Mouse (Mus musculus) ZHBTc4 (cell line): ENCODE measurements around the gene Rap1gap2.
A peak's percentile ranks its signal among the peaks of the same experiment; 100 is the strongest.

Experiments used
- DNase-seq: peaks from one replicate; pipeline ENCODE4 v3.0.0-alpha.2; 2011; ENCODE audit warnings: low read depth, low spot score

Gene Rap1gap2

DNA sequence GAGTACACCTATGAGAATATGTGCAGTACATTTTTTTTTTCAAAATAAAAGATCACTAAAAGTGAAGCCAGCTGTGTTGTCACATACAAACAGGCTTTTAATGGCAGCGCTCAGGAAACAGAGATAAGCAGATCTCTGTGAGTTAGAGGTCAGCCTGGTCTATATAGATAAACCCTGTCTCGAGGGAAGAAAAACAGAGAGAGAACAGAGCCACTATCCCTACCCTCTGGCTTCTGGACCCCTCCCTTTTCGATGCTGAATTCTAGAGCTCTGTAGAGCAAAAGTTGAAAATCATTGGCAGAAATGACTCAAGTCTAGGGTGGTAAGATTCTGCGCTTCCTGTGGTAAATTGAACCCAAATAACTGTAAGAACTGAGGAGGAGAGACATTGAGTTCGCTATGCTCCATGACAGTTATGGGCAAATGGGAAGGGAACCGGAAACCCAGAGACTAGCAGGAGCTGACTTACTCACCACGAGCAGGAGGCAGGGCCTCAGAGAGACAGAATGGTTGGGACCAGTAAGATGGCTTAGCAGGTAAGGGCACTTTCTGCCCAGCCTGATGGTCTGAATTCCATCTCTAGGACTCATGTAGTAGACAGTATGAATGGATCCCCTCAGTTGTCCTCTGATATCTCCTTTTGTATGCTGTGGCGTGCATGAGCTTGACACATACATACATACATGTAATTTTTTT, 11.4 kb upstream of the Rap1gap2 start:
- DNase-seq, result no peak

- DNase-seq, result no peak
Observed at GRCm38 (mm10) chr11:74619956-74620300, 9.2 kb upstream of the Rap1gap2 start.

DNA sequence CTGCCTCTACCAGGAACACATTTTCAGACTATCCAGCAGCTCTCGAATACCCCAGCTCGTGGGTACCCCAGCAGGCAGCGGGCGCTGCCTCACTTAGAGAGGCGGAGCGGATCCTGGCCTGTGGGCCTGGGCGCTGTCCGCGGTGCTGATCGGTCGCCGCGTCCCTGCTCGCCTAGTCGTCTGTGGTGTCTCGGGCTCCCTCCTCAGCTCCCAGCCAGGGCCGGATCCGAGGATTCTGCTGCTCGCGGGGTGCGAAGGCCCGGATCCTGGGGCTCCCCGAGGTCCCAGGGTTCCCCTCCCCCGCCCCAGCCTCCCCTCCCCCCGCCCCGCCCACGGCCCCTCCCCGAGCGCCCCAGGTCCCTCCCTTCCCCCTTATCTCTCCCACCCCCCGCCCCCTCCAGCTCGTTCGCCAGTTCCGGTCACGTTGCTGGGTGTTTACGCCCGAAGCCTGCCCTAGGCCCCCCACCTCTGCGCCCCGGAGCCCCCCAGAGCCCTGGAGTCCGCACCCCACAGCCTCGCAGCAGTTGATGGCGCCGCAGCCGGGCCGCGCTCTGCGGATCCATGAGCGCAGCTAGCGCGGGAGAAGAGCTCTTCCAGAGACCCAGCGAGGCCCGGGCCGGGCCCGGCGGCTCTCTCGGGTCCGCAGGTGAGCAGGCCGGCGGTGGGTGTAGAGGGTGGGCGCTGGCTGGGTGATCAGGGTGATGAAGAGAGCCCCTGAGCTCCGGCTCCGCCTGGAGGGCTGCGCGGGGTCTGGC, 8.7 kb upstream of the Rap1gap2 start, which contains the start of gene Ccdc92b:
TSS of gene Ccdc92b (plus strand) at position 405 of the 755 bp plus-strand sequence.
- DNase-seq, result peak; percentile 87

GRCm38 (mm10) chr11:74615571-74615970, 4.9 kb upstream of the Rap1gap2 start:
- peak; percentile 22 for DNase-seq

GRCm38 (mm10) chr11:74613428-74613827, 2.7 kb upstream of the Rap1gap2 start:
- DNase-seq, result no peak

GRCm38 (mm10) chr11:74611437-74611836, 722 bp upstream of the Rap1gap2 start:
- peak; percentile 36 for DNase-seq

GRCm38 (mm10) chr11:74610068-74610467, 647 bp downstream of the Rap1gap2 start:
- peak; percentile 71 for DNase-seq

GRCm38 (mm10) chr11:74602286-74602685, 8.4 kb downstream of the Rap1gap2 start:
- no peak for DNase-seq

- peak; percentile 57 for DNase-seq
Observed at GRCm38 (mm10) chr11:74597990-74598337, 12.8 kb downstream of the Rap1gap2 start.

GRCm38 (mm10) chr11:74597283-74597989, 13.3 kb downstream of the Rap1gap2 start:
- no peak for DNase-seq

DNA sequence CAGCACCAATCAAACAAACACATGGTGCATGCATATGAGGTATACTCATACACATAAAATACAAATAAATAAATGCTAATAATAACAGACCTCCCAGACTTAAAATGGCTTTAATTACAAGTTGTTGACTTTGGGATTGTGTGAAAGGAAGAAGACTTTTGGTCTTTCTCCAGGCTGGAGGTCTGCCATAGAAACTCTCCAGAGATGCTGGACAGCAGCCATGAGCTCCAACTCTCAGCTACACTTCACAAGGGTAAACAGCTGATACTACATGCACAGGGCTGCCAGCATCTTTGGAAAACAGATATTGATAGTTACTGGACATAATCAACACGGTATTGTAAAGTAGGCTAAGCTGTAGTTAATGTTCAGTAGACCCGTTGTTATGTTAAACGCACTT, 18.5 kb downstream of the Rap1gap2 start:
- no peak for DNase-seq

DNA sequence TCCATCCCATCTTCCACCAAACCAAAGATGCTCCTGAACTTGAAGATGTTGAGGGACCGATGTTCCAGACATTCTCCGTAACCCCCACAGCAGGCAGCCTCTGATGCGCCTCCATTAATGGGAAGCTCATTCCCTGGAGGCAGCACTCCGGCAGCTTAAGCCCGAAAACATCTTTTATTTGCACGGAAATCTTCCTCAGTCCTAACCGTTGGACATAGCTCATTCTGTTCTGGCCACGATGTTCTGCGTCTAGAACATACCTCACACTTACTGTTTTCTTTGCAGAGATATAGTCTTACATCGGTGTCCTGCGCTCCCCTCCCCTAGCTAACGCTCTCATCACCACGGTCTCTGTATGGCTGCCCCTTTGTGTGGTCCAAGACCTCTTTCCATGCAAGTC, 20.0 kb downstream of the Rap1gap2 start:
- peak; percentile 9 for DNase-seq

- DNase-seq, result no peak
Observed at GRCm38 (mm10) chr11:74590239-74590596, 20.5 kb downstream of the Rap1gap2 start.

GRCm38 (mm10) chr11:74589401-74590238, 21.1 kb downstream of the Rap1gap2 start:
- DNase-seq, result peak; percentile 67

DNA sequence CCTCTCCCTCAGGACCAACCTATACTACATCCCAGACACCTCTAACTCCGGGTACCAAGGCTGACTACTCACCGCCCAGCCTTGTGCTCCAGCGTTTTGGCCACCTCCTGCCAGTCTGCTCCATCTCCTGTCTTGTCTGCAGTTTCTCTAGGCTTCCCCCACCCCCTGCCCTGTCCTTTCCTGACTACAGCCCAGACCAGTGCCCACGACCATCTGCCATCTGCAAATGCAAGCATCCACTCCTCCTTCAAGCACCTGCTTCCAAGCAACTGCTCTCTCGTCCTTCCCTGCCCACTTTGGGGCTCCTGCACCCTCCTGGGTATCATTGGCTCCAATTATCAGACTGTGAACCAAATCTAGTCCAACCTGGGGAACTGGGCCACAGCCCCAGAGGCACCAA, 24.3 kb downstream of the Rap1gap2 start:
- no peak for DNase-seq

- DNase-seq, result peak; percentile 71
Observed at GRCm38 (mm10) chr11:74584946-74585723, 25.6 kb downstream of the Rap1gap2 start.

GRCm38 (mm10) chr11:74583824-74584349, 26.8 kb downstream of the Rap1gap2 start:
- no peak for DNase-seq

- no peak for DNase-seq
Observed at GRCm38 (mm10) chr11:74582464-74582863, 28.3 kb downstream of the Rap1gap2 start.

GRCm38 (mm10) chr11:74581333-74581732, 29.4 kb downstream of the Rap1gap2 start:
- peak; percentile 59 for DNase-seq

- DNase-seq, result no peak
Observed at GRCm38 (mm10) chr11:74577068-74577467, 33.6 kb downstream of the Rap1gap2 start.

GRCm38 (mm10) chr11:74575940-74576339, 34.8 kb downstream of the Rap1gap2 start:
- no peak for DNase-seq
